Mouse (Mus musculus) testis, adult 2 months (tissue): ENCODE measurements around the gene 4931428F04Rik.

Source experiments
- CTCF ChIP-seq: fragments of 200-500 bp; IDR thresholded peaks from 2 replicates; pipeline ENCODE4 v1.5.1; 2012; ENCODE audit warnings: low read depth, mild to moderate bottlenecking, inconsistent platforms, low read length, moderate library complexity; ENCODE audit not compliant: control insufficient read depth, insufficient read depth, insufficient replicate concordance
- POLR2A ChIP-seq: fragments of 200-500 bp; IDR thresholded peaks from 2 replicates; pipeline ENCODE4 v1.6.1; 2012; ENCODE audit warnings: low read depth, mild to moderate bottlenecking, inconsistent platforms, low read length, moderate library complexity; ENCODE audit not compliant: control insufficient read depth

GRCm38 (mm10) chr8:105336373-105337130 lies 46.9 kb upstream of the 4931428F04Rik start:
- TF ChIP-seq CTCF, result no peak
- TF ChIP-seq POLR2A, result no peak
